Mouse (Mus musculus) ES-Bruce4 (cell line): Measurements from ENCODE around the gene Gm20662. TPM values are rescaled to one million over a fixed set of nuclear protein-coding genes. Genes with fewer than 3 reads are reported as not detected.
"Not testable (repeated sequence)": the region's sequence is repeated elsewhere in the genome, so short reads cannot be mapped to it uniquely, and the experiment has no call there.

ENCODE experiments used
- H3K27ac ChIP-seq: 2 replicates; pipeline ENCODE4 v1.5.1; 2012; ENCODE audit warnings: low read length, inconsistent platforms; ENCODE audit not compliant: insufficient read depth
- H3K27me3 ChIP-seq: 2 replicates; pipeline ENCODE4 v1.6.1; 2012; ENCODE audit warnings: mild to moderate bottlenecking, low read length, inconsistent platforms; ENCODE audit not compliant: control insufficient read depth, poor library complexity, insufficient read depth, severe bottlenecking
- H3K36me3 ChIP-seq: 2 replicates; pipeline ENCODE4 v1.6.1; 2012; ENCODE audit warnings: inconsistent platforms, mild to moderate bottlenecking, low read length, moderate library complexity; ENCODE audit not compliant: control insufficient read depth, poor library complexity, insufficient read depth, severe bottlenecking
- H3K4me1 ChIP-seq: one replicate; pipeline ENCODE4 v1.8.1; 2011; ENCODE audit warnings: low read length; ENCODE audit not compliant: control insufficient read depth, insufficient read depth
- H3K4me3 ChIP-seq: 2 replicates; pipeline ENCODE4 v1.5.1; 2011; ENCODE audit warnings: low read depth, mild to moderate bottlenecking, low read length
- H3K9ac ChIP-seq: 2 replicates; pipeline ENCODE4 v1.6.1; 2012; ENCODE audit warnings: low read depth, mild to moderate bottlenecking, inconsistent platforms; ENCODE audit not compliant: poor library complexity, severe bottlenecking
- H3K9me3 ChIP-seq: replicated peaks from 2 replicates; pipeline ENCODE4 v1.6.1; 2012; ENCODE audit warnings: mild to moderate bottlenecking, low read length, inconsistent platforms; ENCODE audit not compliant: control insufficient read depth, poor library complexity, insufficient read depth, severe bottlenecking
- CTCF ChIP-seq: IDR thresholded peaks from one replicate; pipeline ENCODE4 v1.8.1; 2011; ENCODE audit warnings: low read depth, low read length
- EP300 ChIP-seq: IDR thresholded peaks from 2 replicates; pipeline ENCODE4 v1.6.1; 2011; ENCODE audit warnings: low read depth, low read length; ENCODE audit not compliant: insufficient read depth
- POLR2A ChIP-seq: IDR thresholded peaks from one replicate; pipeline ENCODE4 v1.8.1; 2011; ENCODE audit warnings: low read length; ENCODE audit not compliant: insufficient read depth
- polyA plus RNA-seq: library from polyadenylated mRNA; stranded (reverse); fragments of >200 nt; gene quantifications from 2 replicates; pipeline ENCODE4 v1.2.4, GENCODE M21; 2011; ENCODE audit warnings: low read depth; ENCODE audit not compliant: missing spikeins, insufficient read depth, insufficient read length

Gm20662 gene
- polyA plus RNA-seq, 1 experiment: not detected

DNA sequence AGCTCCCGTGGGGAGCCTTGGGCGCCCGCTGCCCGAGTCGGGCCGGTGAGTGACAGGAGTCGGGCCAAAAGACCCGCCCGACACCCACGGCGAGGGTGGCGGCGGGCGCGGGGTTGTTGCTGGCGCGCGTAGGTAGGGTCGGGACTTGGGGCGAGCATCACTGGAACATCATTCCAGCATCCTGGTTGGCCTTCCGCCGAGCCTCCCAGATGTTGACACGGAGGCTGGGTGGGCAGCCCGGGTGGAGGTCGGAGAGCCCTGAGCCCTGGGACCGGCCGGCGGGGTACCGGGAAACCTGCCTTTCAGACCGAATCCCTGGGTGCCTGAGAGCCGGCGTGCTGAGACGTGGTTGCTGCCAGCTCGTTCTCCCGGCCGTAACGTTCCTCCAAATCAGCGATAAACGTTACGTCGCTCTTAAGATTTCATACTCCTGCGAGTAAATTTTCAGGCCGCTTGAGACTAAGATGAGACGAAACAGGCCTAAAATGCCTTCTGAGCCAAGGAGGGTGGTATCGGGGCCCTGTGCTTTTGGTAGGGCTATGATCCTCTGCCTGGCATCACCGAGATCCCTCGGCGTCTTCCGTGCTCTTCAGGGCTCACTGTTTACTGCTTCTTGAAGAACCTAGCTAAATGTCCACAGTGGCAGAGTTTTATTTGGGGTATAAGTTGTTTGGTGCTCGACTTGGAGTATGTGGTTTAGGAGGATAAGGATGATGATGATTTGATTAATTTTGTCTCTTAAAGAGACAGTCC is 6.8 kb downstream of the Gm20662 start:
- Histone ChIP-seq H3K4me1 (peaks cover 2% of the 10 kb centered on the region), H3K9me3 (no peaks in the 10 kb centered on the region), H3K36me3 (no peaks in the 10 kb centered on the region), H3K27ac (no peak overlapping the region), H3K4me3 (peak overlapping the region; percentile 90), H3K9ac (peak overlapping the region; percentile 80), H3K27me3 (no peaks in the 10 kb centered on the region)
- no peak for TF ChIP-seq EP300
- no peak for TF ChIP-seq CTCF
- TF ChIP-seq POLR2A: no peak

DNA sequence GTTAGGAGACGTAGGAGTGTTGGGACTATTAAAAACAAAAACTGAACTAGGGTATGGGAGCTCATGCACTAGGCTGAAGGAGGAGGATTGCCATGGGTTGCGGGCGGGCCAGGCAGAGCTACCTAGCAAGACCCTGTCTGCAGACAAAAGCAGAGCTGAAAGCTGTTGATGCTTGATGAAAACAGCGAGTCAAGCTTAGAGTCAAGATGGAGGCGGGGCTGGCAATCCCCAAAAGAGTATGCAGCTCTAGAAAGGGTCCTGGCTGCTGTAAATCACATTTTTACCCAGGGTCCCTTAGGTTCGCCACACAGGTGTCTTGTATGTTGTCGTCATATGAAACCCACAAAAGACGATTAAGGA is 7.4 kb downstream of the Gm20662 start:
- Histone ChIP-seq H3K4me1 (peaks cover 2% of the 10 kb centered on the region), H3K4me3 (peak overlapping the region; percentile 90), H3K27ac (no peak overlapping the region), H3K27me3 (no peaks in the 10 kb centered on the region), H3K36me3 (no peaks in the 10 kb centered on the region), H3K9me3 (no peaks in the 10 kb centered on the region), H3K9ac (peak overlapping the region; percentile 80)
- TF ChIP-seq CTCF (no peak), EP300 (no peak), POLR2A (no peak)

DNA sequence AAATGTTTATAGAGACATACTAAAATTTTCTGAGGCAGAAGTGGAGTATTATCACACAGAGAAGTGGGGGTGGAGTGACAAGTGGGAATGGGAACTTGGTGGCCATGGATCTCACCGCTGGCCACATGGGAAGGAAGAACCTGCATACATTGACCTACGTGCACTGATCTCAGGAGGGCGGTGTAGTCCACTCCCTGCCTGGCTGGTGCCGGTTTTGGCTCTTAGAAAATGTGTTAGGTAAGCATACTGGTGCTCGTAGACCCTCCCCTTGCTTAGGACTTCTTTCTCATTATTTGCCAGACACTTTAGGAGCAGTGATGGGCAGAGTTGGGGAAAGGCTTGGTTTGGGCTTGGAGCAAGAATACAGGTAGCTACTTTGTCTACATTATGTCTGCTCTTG is 11.9 kb downstream of the Gm20662 start:
- TF ChIP-seq POLR2A (no peak), CTCF (no peak), EP300 (peak; percentile 61; the same call in 1 of the 2 replicates)
- H3K4me1 ChIP-seq: peaks cover 9% of the 10 kb centered on the region
- H3K9me3 ChIP-seq: no peaks in the 10 kb centered on the region
- H3K27ac ChIP-seq: no peak overlapping the region
- H3K36me3 ChIP-seq: peaks cover 2% of the 10 kb centered on the region; the same call in 1 of the 2 replicates
- H3K9ac ChIP-seq: no peak overlapping the region
- H3K4me3 ChIP-seq: no peak overlapping the region
- no peaks in the 10 kb centered on the region for H3K27me3 ChIP-seq

DNA sequence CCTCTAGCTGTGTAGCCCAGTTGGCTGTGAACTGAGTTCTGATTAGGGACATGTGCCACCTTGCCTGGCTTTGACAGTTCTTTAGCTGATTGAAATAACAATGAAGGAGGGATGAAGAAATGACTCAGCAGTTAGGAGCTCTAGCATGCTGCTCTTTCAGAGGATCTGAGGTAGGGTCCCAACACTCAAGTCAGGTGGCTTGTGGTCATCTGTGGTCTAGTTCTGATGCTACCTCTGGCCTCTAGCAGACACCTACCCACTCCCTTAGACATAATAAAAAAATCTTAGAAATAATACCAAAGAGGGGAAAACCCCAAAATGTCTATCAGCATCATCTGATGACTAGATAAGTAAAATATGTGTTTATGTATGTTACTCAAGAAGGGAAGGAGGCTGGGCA is 14.2 kb downstream of the Gm20662 start:
- TF ChIP-seq POLR2A (no peak), CTCF (no peak), EP300 (no peak)
- H3K4me3 ChIP-seq: no peak overlapping the region

DNA sequence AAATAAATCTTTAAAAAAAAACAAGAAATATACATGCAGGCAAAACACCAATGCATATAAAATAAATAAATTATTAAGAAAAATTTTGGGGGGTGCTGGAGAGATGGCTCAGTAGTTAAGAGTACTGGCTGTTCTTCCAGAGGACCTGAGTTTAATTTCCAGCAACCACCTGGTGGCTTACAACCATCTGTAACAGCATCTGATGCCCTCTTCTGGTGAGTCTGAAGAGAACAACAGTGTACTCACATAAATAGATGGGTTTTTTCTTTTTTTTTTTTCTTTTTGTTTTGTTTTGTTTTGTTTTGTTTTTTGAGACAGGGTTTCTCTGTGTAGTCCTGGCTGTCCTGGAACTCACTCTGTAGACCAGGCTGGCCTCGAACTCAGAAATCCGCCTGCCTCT is 17.4 kb downstream of the Gm20662 start:
- not testable (repeated sequence) for H3K27me3 ChIP-seq, H3K4me1 ChIP-seq, H3K4me3 ChIP-seq, H3K36me3 ChIP-seq, H3K9ac ChIP-seq, H3K27ac ChIP-seq, H3K9me3 ChIP-seq

More for the DNA sequence above, 14.2 kb downstream of the Gm20662 start:
- Histone ChIP-seq H3K9me3 (no peaks in the 10 kb centered on the region), H3K4me1 (peaks cover 9% of the 10 kb centered on the region), H3K9ac (0 out of 2 replicates have a peak overlapping the region, but pooled peaks have one; percentile 26), H3K36me3 (peaks cover 2% of the 10 kb centered on the region; the same call in 1 of the 2 replicates), H3K27me3 (no peaks in the 10 kb centered on the region), H3K27ac (0 out of 2 replicates have a peak overlapping the region, but pooled peaks have one; percentile 42)

DNA sequence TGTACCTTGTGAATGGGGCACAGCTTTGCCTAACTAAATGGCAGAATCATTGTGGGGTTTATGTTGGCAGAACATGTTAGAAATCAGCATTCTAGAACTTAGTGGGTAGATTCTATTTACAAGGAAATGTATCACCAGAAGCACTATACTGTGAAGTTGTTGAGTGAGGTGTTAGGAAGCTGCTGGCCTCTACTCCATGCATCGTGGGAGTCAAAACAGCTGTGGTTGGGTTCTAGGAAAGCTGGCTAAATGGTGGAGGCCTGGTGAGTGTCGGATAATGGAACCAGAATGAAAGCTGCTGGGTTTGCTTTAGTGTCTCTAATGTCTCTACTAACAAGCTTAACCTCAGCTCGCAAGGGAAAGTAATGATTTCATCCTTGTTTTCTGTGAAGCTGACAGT is 21.0 kb downstream of the Gm20662 start:
- TF ChIP-seq POLR2A: no peak
- no peak for TF ChIP-seq EP300
- TF ChIP-seq CTCF: no peak
- no peak overlapping the region for H3K4me3 ChIP-seq
- peaks cover 3% of the 10 kb centered on the region for H3K4me1 ChIP-seq
- H3K9me3 ChIP-seq: no peaks in the 10 kb centered on the region
- H3K27me3 ChIP-seq: no peaks in the 10 kb centered on the region
- no peak overlapping the region for H3K9ac ChIP-seq
- H3K36me3 ChIP-seq: peaks cover 2% of the 10 kb centered on the region; the same call in 1 of the 2 replicates
- no peak overlapping the region for H3K27ac ChIP-seq
